Mouse (Mus musculus): ENCODE measurements around the gene Pecam1.
"Not testable (repeated sequence)": the region's sequence is repeated elsewhere in the genome, so short reads cannot be mapped to it uniquely, and the experiment has no call there.

Pecam1 gene

DNA sequence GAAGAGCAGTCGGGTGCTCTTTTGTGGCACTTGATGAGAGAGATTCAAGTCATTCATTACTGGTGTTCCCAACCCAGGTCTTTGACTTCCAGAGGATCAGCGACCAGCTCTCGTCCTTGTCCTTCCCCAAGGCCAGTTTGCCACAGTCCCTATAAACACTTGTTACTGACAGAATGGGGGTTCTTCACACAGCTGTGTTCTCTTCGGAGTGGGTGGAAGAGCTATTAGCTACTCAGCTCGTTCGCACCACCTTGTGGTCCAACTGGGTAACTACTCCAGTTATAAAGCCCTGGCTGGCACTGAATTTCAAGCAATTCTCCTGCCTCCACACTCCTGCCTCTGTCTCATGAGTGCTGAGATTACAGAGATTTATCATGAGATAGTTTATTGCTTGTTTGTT lies 122.7 kb downstream of the Pecam1 start:
- peak; percentile 47 to 71 for DNase-seq (ENCODE audit: low spot score in 2 of 2)

- DNase-seq (ENCODE audit: low spot score in 2 of 2) = no peak
Measured at GRCm38 (mm10) chr11:106625577-106625976, 124.9 kb downstream of the Pecam1 start.

DNA sequence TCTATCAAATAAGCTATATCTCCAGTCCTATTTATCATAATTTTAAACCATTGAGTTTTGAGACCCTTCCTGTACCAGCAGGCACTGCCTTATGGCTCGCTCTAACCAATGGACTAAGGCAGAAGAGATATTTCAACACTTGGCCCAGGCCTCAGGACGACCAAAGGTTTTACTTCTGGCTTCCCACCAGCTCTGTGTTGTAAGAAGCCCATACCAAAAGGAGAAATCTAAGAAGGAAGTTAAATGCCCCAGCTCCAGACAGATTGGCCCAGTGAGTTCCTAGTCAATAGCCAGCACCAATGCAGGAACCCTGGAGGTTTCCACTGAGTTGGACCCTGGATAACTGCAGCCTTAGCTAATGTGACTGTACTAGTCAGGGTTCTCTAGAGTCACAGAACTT lies 126.8 kb downstream of the Pecam1 start:
- no peak for DNase-seq (ENCODE audit: low spot score in 2 of 2)

DNA sequence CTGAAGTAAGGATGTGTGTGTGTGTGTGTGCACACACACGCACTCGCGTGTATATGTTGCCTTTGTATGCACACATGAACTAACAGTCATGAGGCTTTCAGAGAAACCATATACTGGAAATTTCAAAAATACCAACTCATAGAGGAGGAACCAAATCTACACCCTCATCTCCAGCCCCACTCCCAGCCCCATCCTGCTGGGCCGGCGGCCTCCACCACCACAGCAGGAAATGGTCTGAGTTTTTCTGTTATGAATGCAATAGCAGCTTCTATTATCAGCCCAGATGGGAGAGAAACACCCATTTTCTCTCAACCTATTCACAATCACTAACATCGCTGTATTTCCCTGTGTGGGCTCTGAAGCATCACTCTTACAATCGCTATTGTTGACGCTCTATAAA lies 128.4 kb downstream of the Pecam1 start:
- DNase-seq (ENCODE audit: low spot score in 2 of 2) = no peak

- DNase-seq (ENCODE audit: low spot score in 2 of 2) = not testable (repeated sequence)
Measured at GRCm38 (mm10) chr11:106618768-106619167, 131.7 kb downstream of the Pecam1 start.

- DNase-seq (ENCODE audit: low spot score in 2 of 2) = no peak
Measured at GRCm38 (mm10) chr11:106617821-106618580, 132.4 kb downstream of the Pecam1 start.

- no peak for DNase-seq (ENCODE audit: low spot score in 2 of 2)
Measured at GRCm38 (mm10) chr11:106615561-106615960, 134.9 kb downstream of the Pecam1 start.

DNA sequence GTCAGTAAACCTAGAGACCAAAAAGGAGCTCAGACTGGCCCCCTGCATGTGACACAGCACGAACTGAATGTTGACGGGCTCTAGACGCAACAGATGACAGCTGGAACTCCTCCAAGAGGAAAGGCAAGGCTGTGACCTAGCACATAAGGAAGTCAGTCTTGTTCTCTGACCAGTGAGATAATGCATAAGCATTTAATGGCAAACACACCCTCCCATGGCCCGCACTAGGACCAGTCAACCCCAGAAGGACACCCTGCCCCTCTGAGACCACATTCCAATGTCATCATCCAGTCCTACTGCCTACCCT lies 136.1 kb downstream of the Pecam1 start:
- DNase-seq (ENCODE audit: low spot score in 2 of 2) = no peak

DNA sequence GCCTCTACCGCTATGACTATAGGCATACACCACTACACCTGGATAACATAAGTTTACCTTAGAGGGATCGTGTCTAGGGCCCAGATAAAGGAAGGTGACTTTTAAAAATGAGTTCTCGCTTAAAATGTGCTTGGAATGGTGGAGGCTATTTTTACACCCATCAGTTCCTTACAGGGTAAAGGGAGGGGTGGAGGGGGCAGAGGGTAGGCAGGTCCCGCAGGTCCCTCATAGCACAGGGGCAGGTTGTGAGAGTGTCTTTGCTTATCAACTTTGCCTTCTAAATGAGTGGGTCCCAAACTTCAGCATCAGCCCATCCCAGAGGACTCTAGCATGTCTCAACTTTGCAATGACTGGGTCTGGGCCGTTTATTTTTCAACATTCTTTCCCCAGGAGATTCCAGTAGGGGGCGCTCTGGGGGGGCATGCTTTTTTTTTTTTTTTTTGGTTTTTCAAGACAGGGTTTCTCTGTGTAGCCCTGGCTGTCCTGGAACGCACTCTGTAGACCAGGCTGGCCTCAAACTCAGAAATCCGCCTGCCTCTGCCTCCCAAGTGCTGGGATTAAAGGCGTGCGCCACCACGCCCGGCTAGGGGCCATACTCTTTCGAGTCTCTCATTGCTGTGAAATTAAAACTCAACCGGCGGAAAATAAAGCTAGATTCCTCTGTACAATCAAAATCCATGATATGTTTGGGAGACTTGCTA lies 136.6 kb downstream of the Pecam1 start:
- DNase-seq (ENCODE audit: low spot score in 2 of 2) = peak in 1 of 2 experiments; percentile 15

DNA sequence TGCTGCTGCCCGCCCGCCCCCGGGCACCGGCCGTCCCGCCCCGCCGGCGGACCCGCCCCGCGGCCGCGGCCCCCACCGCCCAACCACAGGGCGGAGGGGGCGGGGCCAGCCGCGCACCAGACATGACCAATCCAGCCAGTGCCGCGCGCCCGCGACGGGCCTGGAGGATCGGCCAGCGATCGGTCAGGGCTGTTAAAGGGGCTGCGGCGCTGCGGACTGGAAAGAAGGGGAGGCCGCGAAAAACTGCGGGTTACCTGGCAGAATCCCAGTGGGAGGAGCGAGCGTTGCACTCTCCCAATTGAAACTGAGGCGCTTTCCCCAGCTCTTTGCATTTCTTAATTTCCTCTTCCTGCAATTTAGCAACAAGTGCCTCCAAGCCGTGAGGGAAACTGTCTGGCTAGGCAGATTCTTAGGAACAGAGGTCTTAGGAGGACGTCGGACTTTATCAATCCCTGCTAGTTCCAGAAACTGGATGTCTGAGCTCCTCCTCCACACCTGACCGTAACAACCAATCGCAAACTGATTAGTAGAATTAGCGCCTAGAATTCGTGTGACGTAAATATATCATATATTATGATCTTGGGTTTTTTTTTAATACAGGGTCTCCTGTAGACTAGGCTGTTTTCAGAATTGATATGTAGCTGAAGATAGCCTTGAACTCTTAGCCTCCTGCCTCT lies 137.3 kb downstream of the Pecam1 start, which contains the start of gene Tex2:
Gene Tex2, minus strand, starts transcription at position 463 of the 677 bp plus-strand sequence.
- peak; percentile 90 to 94 for DNase-seq (ENCODE audit: low spot score in 2 of 2)

DNA sequence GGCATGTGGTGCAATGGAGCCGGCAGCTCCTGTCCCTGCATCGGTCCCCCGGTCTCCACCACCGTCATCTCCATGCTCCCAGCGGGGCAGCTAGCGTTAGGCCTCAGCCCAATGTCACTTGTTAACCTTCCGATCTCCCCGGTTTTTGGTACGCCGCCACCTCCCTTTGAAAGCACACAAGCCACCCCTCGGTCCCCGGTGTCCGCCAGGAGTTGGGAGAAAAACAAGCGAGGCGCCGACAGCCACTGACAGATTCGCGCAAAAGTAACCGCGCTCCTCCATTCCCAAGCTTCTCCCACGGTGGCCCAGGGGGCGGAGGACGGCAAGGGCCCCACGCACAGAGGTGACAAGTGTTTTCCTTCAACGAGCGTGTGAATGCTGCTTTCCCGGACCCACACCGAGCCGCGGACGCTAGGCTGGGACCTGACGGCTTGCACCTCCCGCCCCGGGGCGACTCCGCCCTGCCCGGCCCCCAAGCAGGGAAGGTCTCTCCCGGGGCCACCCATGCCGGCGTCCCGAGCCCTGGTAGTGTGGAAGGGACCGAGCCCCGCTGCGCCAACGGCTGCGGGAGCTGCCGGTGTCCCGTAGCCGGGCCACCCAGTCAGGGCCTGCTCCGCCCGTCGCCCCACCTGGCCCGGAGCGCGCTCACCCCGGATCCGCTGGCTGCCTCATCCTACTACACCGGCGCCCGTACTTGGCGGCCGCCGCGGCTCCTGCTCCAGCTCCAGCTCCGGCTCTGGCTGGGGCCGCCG lies 138.0 kb downstream of the Pecam1 start:
- DNase-seq (ENCODE audit: low spot score in 2 of 2) = peak; percentile 49 to 60

- DNase-seq (ENCODE audit: low spot score in 2 of 2) = no peak
Measured at GRCm38 (mm10) chr11:106609731-106610130, 140.7 kb downstream of the Pecam1 start.

DNA sequence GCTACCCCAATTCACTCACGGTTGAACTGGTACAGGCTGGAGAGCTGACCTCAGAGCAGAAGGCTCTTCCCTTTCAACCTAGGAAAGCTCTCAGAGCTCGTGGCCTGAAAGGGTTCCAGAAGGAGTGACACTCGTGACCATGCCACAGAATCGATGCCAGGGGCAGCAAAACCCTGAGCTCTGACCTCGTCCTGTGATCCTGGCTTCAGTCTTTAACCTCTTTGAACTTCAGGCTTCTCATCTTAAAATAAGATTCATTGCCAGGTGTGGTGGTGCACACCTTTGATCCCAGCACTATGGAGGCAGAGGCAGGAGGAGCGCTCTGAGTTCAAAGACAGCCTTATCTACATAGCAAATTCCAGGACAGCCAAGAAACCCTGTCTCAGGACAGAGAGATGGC lies 143.1 kb downstream of the Pecam1 start:
- DNase-seq (ENCODE audit: low spot score in 2 of 2) = no peak

DNA sequence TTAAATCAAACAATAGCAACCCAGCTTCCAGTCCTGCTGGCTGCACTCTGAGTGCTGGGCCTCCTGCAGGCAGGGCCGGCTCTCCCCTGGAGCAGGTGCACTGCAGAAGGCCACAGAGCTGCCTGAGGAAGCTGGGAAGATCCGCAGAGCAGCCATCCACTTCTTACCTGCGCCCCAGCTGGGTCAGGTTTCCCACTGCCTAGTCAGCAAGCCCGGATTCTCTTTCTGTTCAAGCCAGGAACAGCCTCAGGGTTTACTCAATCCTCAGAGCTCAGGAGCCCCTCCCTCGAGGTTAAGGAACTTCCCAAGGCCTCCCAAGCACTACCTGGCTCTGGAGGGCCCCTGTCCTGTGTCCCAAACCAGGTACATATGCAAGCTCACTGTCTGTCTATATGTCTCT lies 144.4 kb downstream of the Pecam1 start:
- DNase-seq (ENCODE audit: low spot score in 2 of 2) = no peak

Data from spleen, postnatal 14 days (tissue).